Mouse (Mus musculus): Measurements from ENCODE around the gene Ephb4. TPM values are rescaled to one million over a fixed set of nuclear protein-coding genes. Genes with fewer than 3 reads are reported as not detected.

Gene Ephb4
- polyA plus RNA-seq, 1 experiment from 2014 or later = 32.1 TPM

DNA sequence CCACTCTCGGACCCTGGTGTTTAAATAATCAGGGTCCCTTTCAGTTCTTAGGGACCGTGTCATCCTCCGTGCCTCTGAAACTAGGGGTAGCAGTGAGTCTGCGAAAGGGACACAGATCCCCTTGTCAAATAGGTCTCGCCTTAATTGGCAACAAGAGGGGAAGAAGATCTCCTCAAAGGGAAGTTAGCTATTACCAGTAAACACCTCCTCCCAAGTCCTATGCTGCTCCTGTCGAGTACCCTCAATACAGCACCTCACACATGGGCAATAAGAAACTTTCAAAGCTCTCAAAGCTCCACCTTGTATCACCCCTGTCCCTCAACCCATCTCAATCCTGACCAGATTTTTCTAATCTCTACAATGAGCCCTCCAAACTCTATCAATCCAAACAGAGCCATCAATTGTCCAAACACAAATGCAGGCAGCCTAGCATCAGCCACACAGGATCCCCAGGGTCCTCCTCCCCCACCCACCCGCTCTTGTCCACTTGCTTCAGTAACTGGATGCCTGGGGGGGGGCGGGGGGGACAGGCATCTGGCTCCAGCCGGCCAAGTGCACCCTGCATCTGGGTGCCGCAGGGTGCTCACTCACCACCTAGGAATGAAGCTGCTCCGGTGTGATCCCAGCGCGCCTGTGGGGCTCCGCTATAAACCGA is 16.9 kb upstream of the Ephb4 start:
- 23% methylated on average over 15 of the region's 15 CpGs for WGBS
- Histone ChIP-seq H3K4me1 (ENCODE audit: control insufficient read depth, insufficient read depth, low read length) (peaks cover 9% of the 10 kb centered on the region; the same call in 1 of the 2 replicates), H3K27me3 (ENCODE audit: control insufficient read depth, insufficient read depth, low read length) (no peaks in the 10 kb centered on the region), H3K4me2 (ENCODE audit: low read depth, low read length) (peak overlapping the region; percentile 92), H3K9ac (ENCODE audit: low read length) (peak overlapping the region; percentile 59), H3K4me3 (ENCODE audit: low read length) (peak overlapping the region; percentile 67), H3K36me3 (ENCODE audit: control insufficient read depth, insufficient read depth) (no peaks in the 10 kb centered on the region), H3K9me3 (replicated peaks; ENCODE audit: control insufficient read depth, low read length) (no peaks in the 10 kb centered on the region), H3K27ac (ENCODE audit: low read length) (no peak overlapping the region)
- ATAC-seq (replicated peaks; ENCODE audit: extremely low read depth, insufficient read depth, low FRiP score) = no peak

GRCm38 (mm10) chr5:137333512-137334174 is 16.3 kb upstream of the Ephb4 start, which contains the start of gene Slc12a9:
Gene Slc12a9 (minus strand): TSS chr5:137333597.
- Histone ChIP-seq H3K27ac (ENCODE audit: low read length) (no peak within 1 kb of the TSS), H3K36me3 (ENCODE audit: control insufficient read depth, insufficient read depth) (no peaks in the 10 kb centered on the region), H3K9me3 (replicated peaks; ENCODE audit: control insufficient read depth, low read length) (no peaks in the 10 kb centered on the region), H3K4me2 (ENCODE audit: low read depth, low read length) (peak within 1 kb of the TSS; percentile 92), H3K9ac (ENCODE audit: low read length) (peak within 1 kb of the TSS; percentile 59), H3K4me3 (ENCODE audit: low read length) (peak within 1 kb of the TSS; percentile 67), H3K4me1 (ENCODE audit: control insufficient read depth, insufficient read depth, low read length) (peaks cover 9% of the 10 kb centered on the region; the same call in 1 of the 2 replicates), H3K27me3 (ENCODE audit: control insufficient read depth, insufficient read depth, low read length) (no peaks in the 10 kb centered on the region)
- ATAC-seq (replicated peaks; ENCODE audit: extremely low read depth, insufficient read depth, low FRiP score) = peak; percentile 90
- WGBS = under 1% methylated on average over 44 of the region's 44 CpGs

DNA sequence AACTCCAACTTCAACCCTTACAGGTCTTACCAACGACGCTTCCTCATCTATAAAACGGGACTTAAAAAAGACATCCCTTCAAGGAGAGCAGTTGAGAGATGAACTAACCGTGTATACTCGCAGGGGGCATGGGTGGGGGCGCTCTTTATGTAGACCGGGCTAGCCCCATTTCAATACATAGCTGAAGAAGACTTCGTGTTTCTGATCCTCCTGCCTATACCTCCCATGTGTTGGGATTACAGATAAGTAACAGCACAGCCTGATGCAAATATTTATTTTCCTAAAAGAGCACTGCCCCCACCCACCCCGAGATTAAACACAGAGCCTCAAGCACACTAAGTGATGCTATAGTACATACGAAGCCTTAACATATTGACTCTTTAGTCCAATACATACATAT is 15.6 kb upstream of the Ephb4 start:
- no peak for ATAC-seq (replicated peaks; ENCODE audit: extremely low read depth, insufficient read depth, low FRiP score)
- H3K4me3 ChIP-seq (ENCODE audit: low read length) = peak overlapping the region; percentile 67; the same call in 1 of the 2 replicates

GRCm38 (mm10) chr5:137335066-137335465 is 14.8 kb upstream of the Ephb4 start:
- WGBS = 69% methylated on average over 6 of the region's 6 CpGs

More for the DNA sequence above, 15.6 kb upstream of the Ephb4 start:
- Histone ChIP-seq H3K4me2 (ENCODE audit: low read depth, low read length) (peak overlapping the region; percentile 92), H3K9ac (ENCODE audit: low read length) (no peak overlapping the region), H3K4me1 (ENCODE audit: control insufficient read depth, insufficient read depth, low read length) (peaks cover 15% of the 10 kb centered on the region), H3K9me3 (replicated peaks; ENCODE audit: control insufficient read depth, low read length) (no peaks in the 10 kb centered on the region), H3K27ac (ENCODE audit: low read length) (no peak overlapping the region), H3K36me3 (ENCODE audit: control insufficient read depth, insufficient read depth) (no peaks in the 10 kb centered on the region), H3K27me3 (ENCODE audit: control insufficient read depth, insufficient read depth, low read length) (no peaks in the 10 kb centered on the region)
- WGBS = 50% methylated on average over 10 of the region's 10 CpGs

DNA sequence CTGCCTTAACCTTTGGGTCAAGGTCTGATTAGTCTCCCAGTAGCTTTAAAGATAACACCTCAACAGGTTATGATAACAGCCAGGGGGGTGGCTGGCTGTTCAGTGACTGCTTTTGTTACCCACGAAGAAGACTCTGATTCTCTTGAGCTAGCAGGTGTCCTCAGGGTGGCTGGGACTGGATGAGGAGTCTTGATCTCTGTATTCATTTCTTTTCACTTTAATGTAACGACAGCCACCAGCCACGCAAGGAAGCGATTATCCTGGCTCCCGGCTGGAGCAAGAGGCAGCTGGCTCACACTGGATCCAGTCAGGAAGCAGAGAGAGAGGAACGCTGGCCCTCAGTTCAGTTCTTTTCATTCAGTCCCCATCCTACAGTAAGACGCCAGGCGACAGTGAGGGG is 12.7 kb upstream of the Ephb4 start:
- WGBS = 39% methylated on average over 8 of the region's 8 CpGs
- Histone ChIP-seq H3K4me3 (ENCODE audit: low read length) (no peak overlapping the region), H3K9me3 (replicated peaks; ENCODE audit: control insufficient read depth, low read length) (no peaks in the 10 kb centered on the region), H3K27me3 (ENCODE audit: control insufficient read depth, insufficient read depth, low read length) (no peaks in the 10 kb centered on the region), H3K9ac (ENCODE audit: low read length) (no peak overlapping the region), H3K4me1 (ENCODE audit: control insufficient read depth, insufficient read depth, low read length) (peaks cover 18% of the 10 kb centered on the region), H3K4me2 (ENCODE audit: low read depth, low read length) (no peak overlapping the region), H3K27ac (ENCODE audit: low read length) (peak overlapping the region; percentile 19), H3K36me3 (ENCODE audit: control insufficient read depth, insufficient read depth) (no peaks in the 10 kb centered on the region)
- ATAC-seq (replicated peaks; ENCODE audit: extremely low read depth, insufficient read depth, low FRiP score) = no peak

More at GRCm38 (mm10) chr5:137335066-137335465, 14.8 kb upstream of the Ephb4 start:
- H3K9me3 ChIP-seq (replicated peaks; ENCODE audit: control insufficient read depth, low read length) = no peaks in the 10 kb centered on the region
- H3K4me1 ChIP-seq (ENCODE audit: control insufficient read depth, insufficient read depth, low read length) = peaks cover 18% of the 10 kb centered on the region
- H3K9ac ChIP-seq (ENCODE audit: low read length) = no peak overlapping the region
- H3K36me3 ChIP-seq (ENCODE audit: control insufficient read depth, insufficient read depth) = no peaks in the 10 kb centered on the region
- no peak for ATAC-seq (replicated peaks; ENCODE audit: extremely low read depth, insufficient read depth, low FRiP score)
- H3K4me2 ChIP-seq (ENCODE audit: low read depth, low read length) = no peak overlapping the region
- no peaks in the 10 kb centered on the region for H3K27me3 ChIP-seq (ENCODE audit: control insufficient read depth, insufficient read depth, low read length)
- H3K4me3 ChIP-seq (ENCODE audit: low read length) = no peak overlapping the region
- no peak overlapping the region for H3K27ac ChIP-seq (ENCODE audit: low read length)

- WGBS = under 1% methylated on average over 19 of the region's 19 CpGs
- Histone ChIP-seq H3K36me3 (ENCODE audit: control insufficient read depth, insufficient read depth) (no peaks in the 10 kb centered on the region), H3K9me3 (replicated peaks; ENCODE audit: control insufficient read depth, low read length) (no peaks in the 10 kb centered on the region), H3K27me3 (ENCODE audit: control insufficient read depth, insufficient read depth, low read length) (no peaks in the 10 kb centered on the region), H3K4me1 (ENCODE audit: control insufficient read depth, insufficient read depth, low read length) (peaks cover 14% of the 10 kb centered on the region), H3K9ac (ENCODE audit: low read length) (peak overlapping the region; percentile 74), H3K4me2 (ENCODE audit: low read depth, low read length) (peak overlapping the region; percentile 75), H3K4me3 (ENCODE audit: low read length) (peak overlapping the region; percentile 55), H3K27ac (ENCODE audit: low read length) (peak overlapping the region; percentile 91)
- ATAC-seq (replicated peaks; ENCODE audit: extremely low read depth, insufficient read depth, low FRiP score) = peak; percentile 79
Measured at GRCm38 (mm10) chr5:137338256-137338655, 11.7 kb upstream of the Ephb4 start.

- peak overlapping the region; percentile 91 for H3K27ac ChIP-seq (ENCODE audit: low read length)
- H3K4me3 ChIP-seq (ENCODE audit: low read length) = peak overlapping the region; percentile 55
- ATAC-seq (replicated peaks; ENCODE audit: extremely low read depth, insufficient read depth, low FRiP score) = peak; percentile 42
- H3K27me3 ChIP-seq (ENCODE audit: control insufficient read depth, insufficient read depth, low read length) = no peaks in the 10 kb centered on the region
- no peaks in the 10 kb centered on the region for H3K36me3 ChIP-seq (ENCODE audit: control insufficient read depth, insufficient read depth)
- 0 out of 2 replicates have a peak, but pooled peaks cover under 1% of the 10 kb centered on the region for H3K9me3 ChIP-seq (replicated peaks; ENCODE audit: control insufficient read depth, low read length)
- H3K9ac ChIP-seq (ENCODE audit: low read length) = peak overlapping the region; percentile 74
- peak overlapping the region; percentile 75 for H3K4me2 ChIP-seq (ENCODE audit: low read depth, low read length)
- 2% methylated on average over 11 of the region's 11 CpGs for WGBS
- peaks cover 14% of the 10 kb centered on the region for H3K4me1 ChIP-seq (ENCODE audit: control insufficient read depth, insufficient read depth, low read length)
Measured at GRCm38 (mm10) chr5:137338663-137339289, 11.1 kb upstream of the Ephb4 start.

GRCm38 (mm10) chr5:137339290-137339979 is 10.5 kb upstream of the Ephb4 start:
- H3K9me3 ChIP-seq (replicated peaks; ENCODE audit: control insufficient read depth, low read length) = 0 out of 2 replicates have a peak, but pooled peaks cover 3% of the 10 kb centered on the region
- H3K27ac ChIP-seq (ENCODE audit: low read length) = peak overlapping the region; percentile 91
- peaks cover 14% of the 10 kb centered on the region for H3K4me1 ChIP-seq (ENCODE audit: control insufficient read depth, insufficient read depth, low read length)
- peak overlapping the region; percentile 75 for H3K4me2 ChIP-seq (ENCODE audit: low read depth, low read length)
- ATAC-seq (replicated peaks; ENCODE audit: extremely low read depth, insufficient read depth, low FRiP score) = peak; percentile 64
- H3K9ac ChIP-seq (ENCODE audit: low read length) = peak overlapping the region; percentile 74
- H3K4me3 ChIP-seq (ENCODE audit: low read length) = peak overlapping the region; percentile 55
- no peaks in the 10 kb centered on the region for H3K27me3 ChIP-seq (ENCODE audit: control insufficient read depth, insufficient read depth, low read length)
- H3K36me3 ChIP-seq (ENCODE audit: control insufficient read depth, insufficient read depth) = no peaks in the 10 kb centered on the region
- WGBS = 24% methylated on average over 22 of the region's 22 CpGs
